In genomic region chr11:54936771-54937140, GRCm38 (mm10) we compare ENCODE assay signal across 13 mouse cellular contexts. TPM values are rescaled to one million over a fixed set of nuclear protein-coding genes. Genes with fewer than 3 reads are reported as not detected.
DNase-seq lines count a peak whose midpoint lies in the region; ATAC-seq and TF ChIP-seq lines count a peak whose summit lies in the region.
"Had no signal": no experiment of that assay in that cellular context is flagged by ENCODE, and none has a peak within 500 bp of the region (broad histone marks: within the 10 kb centered on the region; RNA-seq: fewer than 3 reads in every experiment).

No protein-coding gene starts in this region.

- H3K4me3 ChIP-seq in liver, postnatal 0 days (ENCODE audit: low read depth, low read length), result no peak overlapping the region
- H3K4me3 ChIP-seq in bone marrow, adult 2 months (replicated peaks; ENCODE audit: control insufficient read depth, low read depth, low read length), result no peak overlapping the region
- H3K4me3 ChIP-seq in hindbrain, postnatal 0 days (ENCODE audit: low read length), result no peak overlapping the region
- no peak overlapping the region for H3K4me3 ChIP-seq in hindbrain, embryonic 12.5 days
- H3K4me3 ChIP-seq: gastrocnemius, adult 2 months; midbrain, embryonic 15.5 days had no signal

- H3K27ac ChIP-seq in liver, postnatal 0 days (ENCODE audit: low read depth), result peak overlapping the region; percentile 46
- peak overlapping the region; percentile 53 for H3K27ac ChIP-seq in bone marrow, adult 2 months (ENCODE audit: control insufficient read depth, insufficient read depth, low read depth, low read length, poor library complexity)
- no peak overlapping the region for H3K27ac ChIP-seq in hindbrain, postnatal 0 days
- H3K27ac ChIP-seq in hindbrain, embryonic 12.5 days, result no peak overlapping the region
- H3K27ac ChIP-seq: gastrocnemius, adult 2 months; liver, embryonic 14.5 days; midbrain, embryonic 15.5 days had no signal

- no peak overlapping the region for H3K4me2 ChIP-seq in liver, postnatal 0 days (ENCODE audit: low read depth, low read length)
- no peak overlapping the region for H3K4me2 ChIP-seq in hindbrain, postnatal 0 days (ENCODE audit: low read depth, low read length)
- H3K4me2 ChIP-seq in hindbrain, embryonic 12.5 days (replicated peaks), result no peak overlapping the region
- H3K4me2 ChIP-seq: midbrain, embryonic 15.5 days had no signal

- no peaks in the 10 kb centered on the region for H3K27me3 ChIP-seq in liver, postnatal 0 days (ENCODE audit: insufficient read depth, low read length)
- H3K27me3 ChIP-seq in hindbrain, postnatal 0 days (ENCODE audit: insufficient read depth, low read length), result no peaks in the 10 kb centered on the region
- H3K27me3 ChIP-seq in hindbrain, embryonic 12.5 days, result no peaks in the 10 kb centered on the region
- H3K27me3 ChIP-seq: midbrain, embryonic 15.5 days had no signal

- no peak for DNase-seq in liver, postnatal 0 days
- DNase-seq in liver, result no peak
- no peak for DNase-seq in MN1 (ENCODE audit: low spot score)
- DNase-seq in hindbrain, postnatal 0 days (ENCODE audit: low spot score), result no peak
- DNase-seq: gastrocnemius, adult 2 months; heart, postnatal 36 days; kidney, adult 11 months had no signal

- H3K4me1 ChIP-seq in liver, postnatal 0 days (ENCODE audit: insufficient read depth), result peaks cover 16% of the 10 kb centered on the region
- H3K4me1 ChIP-seq in bone marrow, adult 2 months (ENCODE audit: control insufficient read depth, insufficient read depth, low read length), result peaks cover 12% of the 10 kb centered on the region
- H3K4me1 ChIP-seq in hindbrain, postnatal 0 days (ENCODE audit: insufficient read depth, low read length), result peaks cover 3% of the 10 kb centered on the region; the same call in 1 of the 2 replicates
- H3K4me1 ChIP-seq in hindbrain, embryonic 12.5 days, result peaks cover 8% of the 10 kb centered on the region

- TF ChIP-seq CTCF in liver, postnatal 0 days (IDR thresholded peaks at IDR 0.05; ENCODE audit: low read depth), result no peak
- TF ChIP-seq CTCF in bone marrow, adult 2 months (IDR thresholded peaks at IDR 0.05; ENCODE audit: control insufficient read depth, insufficient read depth, low read length), result no peak
- no peak for TF ChIP-seq CTCF in hindbrain, postnatal 0 days (IDR thresholded peaks at IDR 0.05; ENCODE audit: low read depth)

- TF ChIP-seq POLR2A in bone marrow, adult 2 months (IDR thresholded peaks at IDR 0.05; ENCODE audit: borderline replicate concordance, control insufficient read depth, low read depth, low read length), result no peak

- no peak overlapping the region for H3K9ac ChIP-seq in liver, postnatal 0 days (replicated peaks)
- H3K9ac ChIP-seq in hindbrain, postnatal 0 days (replicated peaks; ENCODE audit: low read length), result no peak overlapping the region
- no peak overlapping the region for H3K9ac ChIP-seq in hindbrain, embryonic 12.5 days
- H3K9ac ChIP-seq: liver, embryonic 14.5 days; midbrain, embryonic 15.5 days had no signal

- no peaks in the 10 kb centered on the region for H3K9me3 ChIP-seq in liver, postnatal 0 days (ENCODE audit: low read length)
- H3K9me3 ChIP-seq in hindbrain, postnatal 0 days (ENCODE audit: low read length), result no peaks in the 10 kb centered on the region
- H3K9me3 ChIP-seq in hindbrain, embryonic 12.5 days (replicated peaks), result no peaks in the 10 kb centered on the region
- H3K9me3 ChIP-seq: midbrain, embryonic 15.5 days had no signal

- H3K36me3 ChIP-seq in liver, postnatal 0 days (replicated peaks; ENCODE audit: insufficient read depth, low read length), result peaks cover 30% of the 10 kb centered on the region
- peaks cover 13% of the 10 kb centered on the region; the same call in 1 of the 2 replicates for H3K36me3 ChIP-seq in hindbrain, postnatal 0 days (ENCODE audit: insufficient read depth, low read length)
- H3K36me3 ChIP-seq in hindbrain, embryonic 12.5 days, result peaks cover 23% of the 10 kb centered on the region
- H3K36me3 ChIP-seq: midbrain, embryonic 15.5 days had no signal

- 63% methylated on average over 3 of the region's 3 CpGs for WGBS in liver, postnatal 0 days (ENCODE audit: insufficient replicate concordance)
- WGBS in bone marrow, adult 2 months, result 58% methylated on average over 3 of the region's 3 CpGs
- WGBS in hindbrain, postnatal 0 days, result 92% methylated on average over 2 of the region's 3 CpGs
- WGBS in hindbrain, embryonic 12.5 days, result 91% methylated on average over 2 of the region's 3 CpGs

- TF ChIP-seq EP300 in liver, postnatal 0 days (IDR thresholded peaks at IDR 0.05; ENCODE audit: low read depth), result no peak

- peak; percentile 45 for ATAC-seq in liver, postnatal 0 days
- ATAC-seq in megakaryocyte progenitor cell, adult 5-6 weeks (replicated peaks; ENCODE audit: poor library complexity), result peak; percentile 16; the same call in 1 of the 2 replicates
- ATAC-seq in hindbrain, postnatal 0 days, result no peak
- no peak for ATAC-seq in hindbrain, embryonic 12.5 days (ENCODE audit: low FRiP score)
- ATAC-seq: forebrain, embryonic 16.5 days; midbrain, embryonic 15.5 days had no signal

RNA-seq across cellular contexts. Expression of gene Tnip1, which starts 26.0 kb away (rescaled TPM):
- polyA plus RNA-seq in liver, postnatal 0 days (2015; fragmentation: Nextera tagmentation; extraction: Ambion mirVana), result 5.2 and 5.3 TPM in 2 replicates
- 10.1 and 22.5 TPM in 2 replicates for polyA plus RNA-seq in bone marrow, adult 2 months (2011; ENCODE audit: insufficient read depth, insufficient read length, low replicate concordance, missing spikeins)
- 27.6 and 31.8 TPM in 2 replicates for total RNA-seq in megakaryocyte progenitor cell, adult 5-6 weeks (2015)
- 33.8 and 38.6 TPM in 2 replicates for total RNA-seq in megakaryocyte progenitor cell, adult 5-6 weeks (2017)
- 15.3 and 16.7 TPM in 2 replicates for total RNA-seq in hindbrain, postnatal 0 days (2014; rRNA removed)
- polyA plus RNA-seq in hindbrain, postnatal 0 days (2015; fragmentation: Nextera tagmentation; extraction: Ambion mirVana), result 17.1 and 19.8 TPM in 2 replicates
- polyA plus RNA-seq in hindbrain, embryonic 12.5 days (2016; fragmentation: Nextera tagmentation; extraction: Ambion mirVana), result 19.0 and 20.8 TPM in 2 replicates

RNA-seq across cellular contexts. Expression of gene Gpx3, which starts 34.5 kb away (rescaled TPM):
- polyA plus RNA-seq in liver, postnatal 0 days (2015; fragmentation: Nextera tagmentation; extraction: Ambion mirVana), result 29.7 and 30.4 TPM in 2 replicates
- 86.6 and 132 TPM in 2 replicates for polyA plus RNA-seq in bone marrow, adult 2 months (2011; ENCODE audit: insufficient read depth, insufficient read length, low replicate concordance, missing spikeins)
- total RNA-seq in megakaryocyte progenitor cell, adult 5-6 weeks (2015), result 29.9 and 42.3 TPM in 2 replicates
- 3.2 TPM in 2 replicates for total RNA-seq in megakaryocyte progenitor cell, adult 5-6 weeks (2017)
- 28.5 and 30.5 TPM in 2 replicates for total RNA-seq in hindbrain, postnatal 0 days (2014; rRNA removed)
- polyA plus RNA-seq in hindbrain, postnatal 0 days (2015; fragmentation: Nextera tagmentation; extraction: Ambion mirVana), result 78.0 and 78.1 TPM in 2 replicates
- polyA plus RNA-seq in hindbrain, embryonic 12.5 days (2016; fragmentation: Nextera tagmentation; extraction: Ambion mirVana), result 67.5 and 68.6 TPM in 2 replicates

Comparison
In these comparisons a context has a peak if more than half of its experiments do, and no peak if none do; other contexts are left out.
1. ATAC-seq: peak in liver, postnatal 0 days (single experiment) and megakaryocyte progenitor cell, adult 5-6 weeks (single experiment); none in hindbrain, postnatal 0 days (single experiment) and hindbrain, embryonic 12.5 days (single experiment).
2. H3K27ac ChIP-seq: peak in liver, postnatal 0 days (single experiment) and bone marrow, adult 2 months (single experiment); none in hindbrain, postnatal 0 days (single experiment) and hindbrain, embryonic 12.5 days (single experiment).